Mouse (Mus musculus) intestine, embryonic 15.5 days (tissue): ENCODE results near the gene Shtn1. TPM values are rescaled to one million over a fixed set of nuclear protein-coding genes. Genes with fewer than 3 reads are reported as not detected.

Source experiments
- ATAC-seq: fragments of 200-750 bp; cut with Nextera tagmentation; 2 replicates; pipeline ENCODE4 v1.8.0; 2017; ENCODE audit warnings: moderate TSS enrichment, moderate library complexity
- H3K27ac ChIP-seq: fragments of 300-500 bp; sonication (generic); 2 replicates; pipeline ENCODE4 v1.5.1; 2015; ENCODE audit warnings: mild to moderate bottlenecking, inconsistent platforms
- H3K27me3 ChIP-seq: fragments of 300-500 bp; sonication (generic); replicated peaks from 2 replicates; pipeline ENCODE4 v1.6.1; 2015; ENCODE audit warnings: inconsistent platforms
- H3K36me3 ChIP-seq: fragments of 300-500 bp; sonication (generic); 2 replicates; pipeline ENCODE4 v1.6.1; 2015; ENCODE audit warnings: inconsistent platforms
- H3K4me1 ChIP-seq: fragments of 300-500 bp; sonication (generic); replicated peaks from 2 replicates; pipeline ENCODE4 v1.6.1; 2015; ENCODE audit warnings: inconsistent platforms
- H3K4me2 ChIP-seq: fragments of 300-500 bp; sonication (generic); replicated peaks from 2 replicates; pipeline ENCODE4 v1.6.1; 2015; ENCODE audit warnings: mild to moderate bottlenecking, inconsistent platforms
- H3K4me3 ChIP-seq: fragments of 300-500 bp; sonication (generic); replicated peaks from 2 replicates; pipeline ENCODE4 v1.5.1; 2015; ENCODE audit warnings: inconsistent platforms
- H3K9ac ChIP-seq: fragments of 300-500 bp; sonication (generic); 2 replicates; pipeline ENCODE4 v1.6.1; 2015; ENCODE audit warnings: inconsistent platforms
- H3K9me3 ChIP-seq: fragments of 300-500 bp; sonication (generic); 2 replicates; pipeline ENCODE4 v1.6.1; 2016; ENCODE audit warnings: inconsistent platforms
- WGBS: fragments of 180-500 bp; shearing (Covaris S2); methylation state at CpG from one replicate; pipeline ENCODE4 v1.1.7; 2015; 5-methylcytosine and 5-hydroxymethylcytosine counted together
- polyA plus RNA-seq: library from polyadenylated mRNA; unstranded; fragments of >200 nt; fragmentation: Nextera tagmentation; extraction: Ambion mirVana; gene quantifications from 2 replicates; pipeline ENCODE4 v1.2.1, GENCODE M21; 2015

The Shtn1 gene
- polyA plus RNA-seq, 1 experiment from 2014 or later = 14.8 TPM

DNA sequence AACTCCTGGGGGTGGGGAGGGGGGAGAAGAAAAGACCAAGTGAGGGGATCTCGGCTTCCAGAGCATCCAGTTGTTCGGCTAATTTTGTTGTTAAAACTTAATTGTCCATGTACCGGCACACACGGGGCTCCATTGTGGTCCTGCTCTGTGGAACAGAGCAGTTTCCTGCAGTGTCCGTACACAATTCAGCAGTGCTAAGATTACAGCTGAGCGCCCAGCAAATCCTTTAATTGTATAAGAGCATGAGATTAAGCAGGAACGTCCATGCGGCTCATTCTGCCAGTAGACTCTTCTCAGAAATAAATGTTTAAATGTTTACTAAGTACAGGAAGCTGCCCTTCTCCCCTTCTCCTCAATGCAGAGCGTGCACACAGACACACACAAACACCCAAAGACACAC, 94.3 kb downstream of the Shtn1 start:
- Histone ChIP-seq H3K4me2 (peak overlapping the region; percentile 44), H3K9ac (no peak overlapping the region)
- 36% methylated on average over 9 of the region's 9 CpGs for WGBS

DNA sequence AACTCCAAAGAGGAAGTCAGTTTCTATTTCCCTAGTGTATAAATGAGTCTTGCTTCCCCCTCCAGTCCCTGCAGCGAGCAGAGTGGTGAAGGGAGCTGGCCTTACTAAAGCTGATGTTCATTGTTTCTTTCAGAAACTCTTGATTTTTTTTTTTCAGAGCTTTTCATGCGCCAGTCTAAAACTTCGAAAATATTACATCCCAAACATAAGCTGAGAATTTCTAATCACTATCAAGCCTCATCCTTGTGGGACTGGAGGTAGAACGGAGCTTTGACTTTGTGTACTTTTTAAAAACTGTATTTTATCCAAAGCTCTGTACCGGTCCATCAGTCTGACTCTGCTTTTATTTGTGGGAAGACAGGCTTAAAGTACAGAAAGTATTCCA, 95.9 kb downstream of the Shtn1 start:
- Histone ChIP-seq H3K27me3 (no peaks in the 10 kb centered on the region), H3K4me1 (0 out of 2 replicates have a peak, but pooled peaks cover 8% of the 10 kb centered on the region), H3K4me2 (peak overlapping the region; percentile 36; the same call in 1 of the 2 replicates), H3K4me3 (no peak overlapping the region), H3K9ac (no peak overlapping the region), H3K27ac (no peak overlapping the region), H3K36me3 (no peaks in the 10 kb centered on the region), H3K9me3 (no peaks in the 10 kb centered on the region)
- no peak for ATAC-seq
- WGBS = 55% methylated on average over 5 of the region's 5 CpGs

More for the DNA sequence above, 94.3 kb downstream of the Shtn1 start:
- H3K9me3 ChIP-seq = no peaks in the 10 kb centered on the region
- no peak for ATAC-seq
- H3K27ac ChIP-seq = no peak overlapping the region
- H3K4me3 ChIP-seq = no peak overlapping the region
- H3K36me3 ChIP-seq = no peaks in the 10 kb centered on the region
- H3K27me3 ChIP-seq = no peaks in the 10 kb centered on the region
- 0 out of 2 replicates have a peak, but pooled peaks cover 8% of the 10 kb centered on the region for H3K4me1 ChIP-seq

DNA sequence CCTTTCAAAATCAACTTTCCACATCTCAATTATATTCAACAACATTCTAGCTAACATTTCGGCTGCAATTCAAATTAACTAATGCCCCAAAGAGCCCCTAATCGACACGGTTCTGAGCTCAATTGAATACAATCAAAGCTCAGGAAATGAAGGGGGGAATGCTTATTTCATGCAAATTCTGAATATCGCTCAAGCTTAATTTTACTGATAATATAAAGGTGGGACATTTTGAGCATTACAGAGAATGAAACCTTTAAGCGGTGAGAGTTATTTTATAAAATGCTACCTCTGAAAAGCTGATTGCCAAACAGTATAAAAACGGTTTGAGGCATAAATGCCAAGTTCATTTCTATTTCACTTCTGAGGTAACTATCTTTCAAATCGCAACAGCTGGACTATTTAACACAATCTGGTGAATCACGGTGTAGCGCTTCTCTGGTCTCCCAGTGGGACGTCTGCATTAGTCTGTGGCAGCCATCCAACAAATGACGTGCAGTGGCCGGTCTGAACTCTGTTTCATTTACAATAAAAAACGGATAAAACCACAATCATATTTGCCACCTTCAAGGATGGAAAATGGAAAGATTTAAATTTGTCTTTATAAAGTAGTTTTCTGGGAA, 96.4 kb downstream of the Shtn1 start:
- Histone ChIP-seq H3K4me1 (0 out of 2 replicates have a peak, but pooled peaks cover 8% of the 10 kb centered on the region), H3K4me3 (no peak overlapping the region), H3K27ac (no peak overlapping the region), H3K36me3 (no peaks in the 10 kb centered on the region), H3K4me2 (peak overlapping the region; percentile 36; the same call in 1 of the 2 replicates), H3K9ac (no peak overlapping the region), H3K27me3 (no peaks in the 10 kb centered on the region), H3K9me3 (no peaks in the 10 kb centered on the region)
- ATAC-seq = no peak
- WGBS = 46% methylated on average over 13 of the region's 13 CpGs

- 0 out of 2 replicates have a peak, but pooled peaks cover 8% of the 10 kb centered on the region for H3K4me1 ChIP-seq
- no peak overlapping the region for H3K4me2 ChIP-seq
- no peak overlapping the region for H3K4me3 ChIP-seq
- H3K27ac ChIP-seq = no peak overlapping the region
- H3K9me3 ChIP-seq = no peaks in the 10 kb centered on the region
- WGBS = 61% methylated on average over 11 of the region's 11 CpGs
- H3K9ac ChIP-seq = no peak overlapping the region
- H3K27me3 ChIP-seq = no peaks in the 10 kb centered on the region
- no peak for ATAC-seq
- no peaks in the 10 kb centered on the region for H3K36me3 ChIP-seq
These were observed 97.3 kb downstream of the Shtn1 start for GRCm38 (mm10) chr19:58978401-58979171.

DNA sequence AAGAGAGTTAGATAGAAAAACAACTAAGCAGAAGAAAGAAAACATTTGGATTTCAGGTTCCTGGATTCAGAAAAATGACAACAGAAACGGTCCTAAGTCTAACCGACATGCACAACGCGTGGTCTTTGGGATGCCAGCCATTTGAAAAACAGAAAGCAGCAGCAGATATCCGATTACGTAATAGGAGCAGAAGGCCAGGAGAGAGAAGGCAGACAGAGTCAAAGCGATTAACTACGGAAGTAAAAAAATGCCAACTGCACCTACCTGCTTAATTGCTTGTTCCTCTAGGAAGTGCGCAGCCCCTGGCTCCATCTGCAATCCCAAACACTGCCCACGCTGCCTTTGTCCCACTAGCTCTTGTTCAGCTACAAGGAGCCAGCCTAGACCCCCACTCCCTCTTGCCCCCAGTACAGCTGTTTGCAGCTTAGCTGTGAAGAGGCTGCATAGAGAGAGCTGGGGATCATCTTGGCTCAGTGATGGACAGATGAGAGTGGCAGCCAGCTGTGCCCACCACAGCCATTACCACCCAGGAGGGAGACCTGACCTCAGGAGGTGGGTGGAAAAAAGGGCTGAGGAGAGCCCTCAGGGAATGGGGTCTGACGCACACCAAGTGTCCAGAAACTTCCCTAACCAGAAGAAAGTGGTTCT, 100.6 kb downstream of the Shtn1 start:
- no peak overlapping the region for H3K4me3 ChIP-seq
- ATAC-seq = no peak
- no peaks in the 10 kb centered on the region for H3K36me3 ChIP-seq
- no peak overlapping the region for H3K4me2 ChIP-seq
- H3K9ac ChIP-seq = no peak overlapping the region
- H3K27ac ChIP-seq = no peak overlapping the region
- WGBS = 76% methylated on average over 11 of the region's 11 CpGs
- no peaks in the 10 kb centered on the region for H3K27me3 ChIP-seq
- no peaks in the 10 kb centered on the region for H3K9me3 ChIP-seq
- 0 out of 2 replicates have a peak, but pooled peaks cover 5% of the 10 kb centered on the region for H3K4me1 ChIP-seq

- H3K4me2 ChIP-seq = no peak overlapping the region
- no peak for ATAC-seq
- H3K36me3 ChIP-seq = no peaks in the 10 kb centered on the region
- no peaks in the 10 kb centered on the region for H3K9me3 ChIP-seq
- H3K9ac ChIP-seq = no peak overlapping the region
- H3K27me3 ChIP-seq = no peaks in the 10 kb centered on the region
- 94% methylated on average over 8 of the region's 8 CpGs for WGBS
- H3K4me3 ChIP-seq = no peak overlapping the region
- H3K4me1 ChIP-seq = 0 out of 2 replicates have a peak, but pooled peaks cover 4% of the 10 kb centered on the region
- no peak overlapping the region for H3K27ac ChIP-seq
These were observed 101.8 kb downstream of the Shtn1 start for GRCm38 (mm10) chr19:58974126-58974525.

GRCm38 (mm10) chr19:58970826-58971225, 105.1 kb downstream of the Shtn1 start:
- H3K4me3 ChIP-seq = no peak overlapping the region
- no peak overlapping the region for H3K4me2 ChIP-seq
- H3K36me3 ChIP-seq = no peaks in the 10 kb centered on the region
- no peak overlapping the region for H3K9ac ChIP-seq
- no peak for ATAC-seq
- H3K4me1 ChIP-seq = no peaks in the 10 kb centered on the region
- no peak overlapping the region for H3K27ac ChIP-seq
- 48% methylated on average over 13 of the region's 13 CpGs for WGBS
- H3K27me3 ChIP-seq = no peaks in the 10 kb centered on the region
- no peaks in the 10 kb centered on the region for H3K9me3 ChIP-seq

- no peak for ATAC-seq
- Histone ChIP-seq H3K27ac (no peak overlapping the region), H3K36me3 (no peaks in the 10 kb centered on the region), H3K9me3 (no peaks in the 10 kb centered on the region), H3K27me3 (no peaks in the 10 kb centered on the region), H3K4me3 (no peak overlapping the region), H3K4me2 (no peak overlapping the region), H3K9ac (no peak overlapping the region), H3K4me1 (no peaks in the 10 kb centered on the region)
- 17% methylated on average over 15 of the region's 15 CpGs for WGBS
These were observed 107.0 kb downstream of the Shtn1 start for GRCm38 (mm10) chr19:58968731-58969506.

- H3K27me3 ChIP-seq = no peaks in the 10 kb centered on the region
- WGBS = 65% methylated on average over 8 of the region's 8 CpGs
- no peaks in the 10 kb centered on the region for H3K9me3 ChIP-seq
- no peaks in the 10 kb centered on the region for H3K36me3 ChIP-seq
- no peak overlapping the region for H3K9ac ChIP-seq
- no peak overlapping the region for H3K4me2 ChIP-seq
- no peak overlapping the region for H3K4me3 ChIP-seq
- no peak overlapping the region for H3K27ac ChIP-seq
- no peak for ATAC-seq
- no peaks in the 10 kb centered on the region for H3K4me1 ChIP-seq
These were observed 112.9 kb downstream of the Shtn1 start for GRCm38 (mm10) chr19:58963011-58963410.

GRCm38 (mm10) chr19:58954779-58955178, 121.1 kb downstream of the Shtn1 start:
- Histone ChIP-seq H3K4me3 (no peak overlapping the region), H3K27ac (no peak overlapping the region), H3K36me3 (no peaks in the 10 kb centered on the region), H3K9ac (no peak overlapping the region), H3K27me3 (peaks cover 14% of the 10 kb centered on the region; the same call in 1 of the 2 replicates), H3K4me2 (no peak overlapping the region), H3K4me1 (no peaks in the 10 kb centered on the region), H3K9me3 (no peaks in the 10 kb centered on the region)
- WGBS = 90% methylated on average over 8 of the region's 8 CpGs
- no peak for ATAC-seq

- Histone ChIP-seq H3K4me2 (no peak overlapping the region), H3K4me3 (no peak overlapping the region), H3K9ac (no peak overlapping the region), H3K27ac (no peak overlapping the region), H3K4me1 (no peaks in the 10 kb centered on the region), H3K9me3 (no peaks in the 10 kb centered on the region), H3K36me3 (no peaks in the 10 kb centered on the region), H3K27me3 (peaks cover 14% of the 10 kb centered on the region; the same call in 1 of the 2 replicates)
- 65% methylated on average over 13 of the region's 13 CpGs for WGBS
- ATAC-seq = no peak
These were observed 123.7 kb downstream of the Shtn1 start for GRCm38 (mm10) chr19:58952236-58952635.

DNA sequence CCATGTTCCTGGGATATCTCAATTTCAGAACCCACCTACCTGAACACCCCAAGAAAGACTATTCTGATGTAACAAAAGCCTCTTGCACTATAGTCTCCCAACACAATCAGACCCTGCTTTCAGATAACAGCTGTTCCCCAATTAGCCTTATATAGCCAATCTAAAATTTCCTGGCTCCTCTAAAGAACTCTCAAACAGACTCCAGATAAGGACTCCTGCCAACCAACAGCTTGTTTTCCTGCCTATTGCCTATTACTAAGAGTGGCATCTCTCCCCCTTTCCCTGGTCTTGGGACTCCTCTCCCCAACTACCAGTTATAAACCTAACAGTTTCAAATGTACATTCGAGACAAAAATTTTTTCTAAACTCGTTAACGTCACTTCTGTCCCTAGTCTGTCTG, 124.4 kb downstream of the Shtn1 start:
- Histone ChIP-seq H3K9me3 (no peaks in the 10 kb centered on the region), H3K4me2 (no peak overlapping the region), H3K27ac (no peak overlapping the region), H3K36me3 (no peaks in the 10 kb centered on the region), H3K4me1 (no peaks in the 10 kb centered on the region), H3K27me3 (peaks cover 14% of the 10 kb centered on the region; the same call in 1 of the 2 replicates), H3K4me3 (no peak overlapping the region), H3K9ac (no peak overlapping the region)
- ATAC-seq = no peak
- WGBS = 87% methylated on average over 3 of the region's 3 CpGs
